ENCODE assay signal across 1 mouse cellular context in the genomic region with DNA sequence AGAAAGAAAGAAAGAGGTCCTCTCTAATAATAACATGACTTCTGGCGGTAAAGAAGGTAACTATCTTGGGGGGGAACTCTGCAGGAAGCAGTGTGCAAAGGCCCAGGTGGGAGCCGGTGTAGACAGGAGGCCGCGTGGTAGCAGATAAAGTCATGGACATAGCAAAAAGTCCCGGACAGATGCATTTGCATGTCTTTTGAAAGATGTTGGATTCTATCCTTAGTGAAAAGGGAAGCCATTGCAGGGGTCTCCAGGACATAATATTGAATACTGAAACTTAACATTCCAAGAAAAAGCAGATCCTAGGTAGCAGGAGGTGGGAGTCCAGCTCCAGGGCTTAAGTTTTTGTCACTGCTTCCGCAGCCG.
TF ChIP-seq lines count a peak whose summit lies in the region.

No protein-coding gene starts in this region.

TF ChIP-seq in MEL, 35 proteins besides CTCF, POLR2A, EP300 and RAD21:
- TF ChIP-seq MYC (IDR thresholded peaks at IDR 0.05; ENCODE audit: low read depth, low read length) (0 out of 2 replicates have a peak, but pooled peaks have one; percentile 29), NELFE (IDR thresholded peaks at IDR 0.05; ENCODE audit: low read depth, low read length) (no peak)
